Mouse (Mus musculus) induced T-regulatory cell, adult 2 months (primary cell): ENCODE measurements at regions not wholly inside any gene's neighbourhood (a gene's known extent, or its start where the extent isn't known, plus 50 kb on each side); places are given as distances from the start of the nearest gene placed in this dataset.
A peak's percentile ranks its signal among the peaks of the same experiment; 100 is the strongest.

ENCODE experiments used
- DNase-seq: peaks from one replicate; pipeline ENCODE4 v3.0.0-alpha.2; 2012; ENCODE audit warnings: low read depth

- no peak for DNase-seq
These were observed 50.9 kb upstream of the Atp12a start for GRCm38 (mm10) chr14:56313969-56314368.

GRCm38 (mm10) chr14:56314459-56314858, 50.4 kb upstream of the Atp12a start:
- peak; percentile 83 for DNase-seq
